Mouse (Mus musculus) lung, postnatal 36 days (tissue): ENCODE data around the gene Cyp2c54.
"Not testable (repeated sequence)": the region's sequence is repeated elsewhere in the genome, so short reads cannot be mapped to it uniquely, and the experiment has no call there.

ENCODE experiments used
- DNase-seq: peaks from one replicate; pipeline ENCODE4 v3.0.0; 2022; ENCODE audit warnings: mixed read lengths

Cyp2c54 gene

GRCm38 (mm10) chr19:40073701-40074100 lies at the start of gene Cyp2c54:
Gene Cyp2c54 (minus strand): TSS chr19:40073827.
- no peak for DNase-seq

GRCm38 (mm10) chr19:40119624-40120023 lies 46.0 kb upstream of the Cyp2c54 start:
- DNase-seq, result not testable (repeated sequence)

GRCm38 (mm10) chr19:40091111-40091510 lies 17.5 kb upstream of the Cyp2c54 start:
- no peak for DNase-seq

- not testable (repeated sequence) for DNase-seq
Observed at GRCm38 (mm10) chr19:40089421-40089820, 15.8 kb upstream of the Cyp2c54 start, which contains the start of gene Cyp2c50. Gene Cyp2c50 (plus strand): TSS chr19:40089688.

- no peak for DNase-seq
Observed at GRCm38 (mm10) chr19:40088381-40088780, 14.8 kb upstream of the Cyp2c54 start.

DNA sequence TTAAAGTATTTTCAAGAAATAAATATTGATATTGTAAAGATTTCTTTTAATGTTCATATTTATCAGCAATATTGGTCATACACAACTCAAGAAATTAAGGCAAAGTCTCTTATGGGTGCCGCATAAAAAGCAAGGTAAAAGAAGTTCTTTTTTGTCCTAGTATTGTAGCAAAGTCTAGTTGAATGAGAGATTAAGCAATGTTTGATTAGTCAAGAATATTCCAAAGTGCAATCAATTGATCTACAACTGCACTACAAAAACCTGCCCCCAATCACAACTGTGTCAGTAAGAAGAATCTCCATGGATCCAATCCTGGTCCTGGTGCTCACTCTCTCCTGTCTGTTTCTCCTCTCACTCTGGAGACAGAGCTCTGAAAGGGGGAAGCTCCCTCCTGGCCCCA lies 81.5 kb downstream of the Cyp2c54 start, which contains the start of gene Cyp2c37:
Gene Cyp2c37 (plus strand): TSS at position 285 of the 400 bp plus-strand sequence.
- not testable (repeated sequence) for DNase-seq

DNA sequence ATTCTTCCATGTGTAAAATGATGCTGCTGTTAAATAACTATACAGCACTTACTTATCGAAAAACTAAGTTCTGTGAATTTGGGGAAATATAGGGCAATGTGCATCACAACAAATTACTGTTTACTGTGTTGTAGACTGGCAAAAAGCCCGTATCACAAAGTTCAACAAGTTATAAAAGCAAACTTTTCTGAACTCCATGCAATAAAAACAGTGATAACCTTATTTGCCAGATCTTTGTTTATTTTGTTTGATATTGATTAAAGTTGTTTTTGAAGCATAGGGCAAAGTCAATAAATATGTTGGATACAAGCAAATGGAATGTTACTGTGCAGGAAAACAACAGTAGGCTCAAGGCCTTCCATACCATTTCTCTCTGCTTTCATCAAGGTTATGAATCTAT lies 84.2 kb downstream of the Cyp2c54 start:
- no peak for DNase-seq
